Mouse (Mus musculus): ENCODE measurements around the gene Tex19.1.
A peak's percentile ranks its signal among the peaks of the same experiment; 100 is the strongest.

Tex19.1 gene

GRCm38 (mm10) chr11:121148193-121148592 lies 2.2 kb downstream of the Tex19.1 start:
- DNase-seq = no peak

GRCm38 (mm10) chr11:121154203-121154602 lies 8.3 kb downstream of the Tex19.1 start:
- no peak for DNase-seq

- DNase-seq = no peak
Observed at GRCm38 (mm10) chr11:121156411-121156891, 10.5 kb downstream of the Tex19.1 start.

- DNase-seq = no peak
Observed at GRCm38 (mm10) chr11:121159971-121160370, 14.0 kb downstream of the Tex19.1 start, which contains the start of gene Uts2r. Gene Uts2r (plus strand): TSS chr11:121160271.

GRCm38 (mm10) chr11:121160636-121161346 lies 14.8 kb downstream of the Tex19.1 start:
- DNase-seq = no peak

GRCm38 (mm10) chr11:121163751-121164150 lies 17.8 kb downstream of the Tex19.1 start:
- no peak for DNase-seq

- DNase-seq = no peak
Observed at GRCm38 (mm10) chr11:121173203-121173602, 27.3 kb downstream of the Tex19.1 start.

GRCm38 (mm10) chr11:121174234-121174633 lies 28.3 kb downstream of the Tex19.1 start:
- no peak for DNase-seq

- peak; percentile 33 for DNase-seq
Observed at GRCm38 (mm10) chr11:121176285-121177270, 30.6 kb downstream of the Tex19.1 start.

GRCm38 (mm10) chr11:121189681-121190080 lies 43.7 kb downstream of the Tex19.1 start:
- no peak for DNase-seq

GRCm38 (mm10) chr11:121192742-121193141 lies 46.8 kb downstream of the Tex19.1 start:
- no peak for DNase-seq

- peak; percentile 15 for DNase-seq
Observed at GRCm38 (mm10) chr11:121193415-121193814, 47.5 kb downstream of the Tex19.1 start.
